Mouse (Mus musculus) right cerebral cortex, postnatal 10 days (tissue): ENCODE data around the gene Rpl18a.
A peak's percentile ranks its signal among the peaks of the same experiment; 100 is the strongest.

Experiments used
- DNase-seq, 2 experiments: peaks; one replicate each; pipeline ENCODE4 v3.0.0; 2021; ENCODE audit warnings: low spot score in 2 of 2

Rpl18a gene

DNA sequence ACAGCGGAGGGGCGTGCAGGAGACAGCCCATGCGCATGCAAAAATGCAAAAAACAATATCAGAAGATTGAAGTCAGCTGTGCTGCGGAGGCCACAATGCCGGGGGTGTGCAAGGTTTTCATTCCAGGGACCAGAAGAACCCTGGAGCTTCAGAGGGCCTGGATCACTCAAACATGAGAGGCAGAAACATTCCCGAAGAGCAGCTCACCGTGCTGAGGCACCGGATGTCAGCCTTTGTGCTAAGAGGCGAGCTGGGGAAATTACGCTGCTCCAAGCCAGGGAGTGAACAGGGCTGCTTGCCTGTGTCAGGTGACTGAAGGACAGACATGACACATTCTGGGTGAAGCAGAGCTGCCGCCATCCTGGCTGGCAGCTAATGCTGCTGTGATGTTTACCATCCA is 16.7 kb downstream of the Rpl18a start:
- DNase-seq: no peak

DNA sequence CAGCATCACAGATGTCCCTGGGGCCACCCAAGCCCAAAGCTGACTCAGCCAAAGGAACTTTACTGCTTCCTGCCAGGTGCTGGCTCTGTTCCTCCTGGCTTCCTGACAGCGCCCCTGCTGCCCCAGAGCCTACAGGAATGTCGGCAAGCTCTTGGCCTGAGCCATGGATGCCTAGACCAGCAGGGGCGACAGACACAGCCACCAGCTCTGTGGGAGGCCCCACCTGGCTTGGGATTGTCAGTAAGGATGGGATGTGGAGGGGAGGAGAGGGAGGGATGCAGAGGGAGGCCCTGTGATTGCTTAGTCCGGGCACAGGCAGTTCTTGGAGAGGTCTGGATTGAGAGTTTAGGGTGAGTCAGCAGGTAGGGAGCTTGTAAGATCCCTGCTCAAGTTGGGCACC is 17.1 kb downstream of the Rpl18a start:
- peak in 1 of 2 experiments; percentile 48 for DNase-seq

DNA sequence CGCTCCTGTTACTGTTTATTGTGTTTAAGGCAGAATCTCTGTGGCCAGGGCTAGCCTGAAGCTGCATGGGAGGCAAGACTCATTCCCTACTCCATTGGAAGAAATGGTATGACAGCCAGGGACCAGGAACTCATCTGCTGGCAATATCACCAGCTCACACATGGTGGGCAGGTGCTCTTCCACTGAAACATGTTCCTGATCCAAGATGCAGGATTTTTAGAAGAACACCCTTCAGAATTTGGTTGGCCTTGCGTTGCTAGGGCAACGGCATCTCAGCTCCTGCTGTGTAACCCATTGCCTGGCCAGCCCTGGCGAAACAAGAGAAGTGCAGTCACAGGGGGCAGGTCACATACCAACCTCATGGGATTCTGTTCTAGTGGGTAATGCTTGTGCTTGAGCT is 17.7 kb downstream of the Rpl18a start:
- DNase-seq: no peak

DNA sequence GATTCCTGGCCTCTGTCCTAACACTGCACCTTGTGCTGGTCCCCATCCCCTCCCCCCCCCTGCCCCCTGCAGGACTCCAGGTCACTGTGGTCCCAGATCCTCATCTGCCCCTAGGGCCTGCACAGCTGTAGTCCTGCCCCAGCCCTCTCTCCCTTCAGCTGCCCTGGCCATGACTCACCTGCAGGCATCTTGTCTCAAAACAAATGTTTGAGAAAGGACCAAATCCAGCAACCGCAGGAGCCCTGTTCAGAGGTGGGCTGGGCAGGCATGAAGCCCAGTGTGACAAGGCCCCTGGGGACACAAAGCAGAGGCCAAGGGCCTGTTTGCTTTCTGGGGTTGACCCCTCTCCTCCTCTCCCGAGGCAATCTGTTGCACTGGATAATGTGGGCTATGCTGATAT is 19.0 kb downstream of the Rpl18a start:
- DNase-seq: no peak

DNA sequence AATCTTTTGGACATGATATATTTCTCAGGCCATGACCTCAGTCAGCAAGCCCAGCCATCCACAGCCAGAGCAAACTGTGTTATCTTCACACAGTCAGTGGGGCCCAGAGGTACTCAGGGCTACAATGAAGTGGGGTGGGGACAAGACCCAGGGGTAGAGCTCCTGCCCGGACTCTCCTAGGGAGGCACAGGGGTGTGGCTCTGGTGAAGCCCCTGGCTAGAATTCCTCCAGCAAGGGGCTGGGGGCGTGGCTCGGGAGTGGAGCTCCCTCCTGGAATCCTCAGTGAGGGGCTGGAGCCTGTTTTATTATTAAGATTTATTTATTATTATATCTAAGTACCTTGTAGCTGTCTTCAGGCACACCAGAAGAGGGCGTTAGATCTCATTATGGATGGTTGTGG is 20.8 kb downstream of the Rpl18a start:
- no peak for DNase-seq

DNA sequence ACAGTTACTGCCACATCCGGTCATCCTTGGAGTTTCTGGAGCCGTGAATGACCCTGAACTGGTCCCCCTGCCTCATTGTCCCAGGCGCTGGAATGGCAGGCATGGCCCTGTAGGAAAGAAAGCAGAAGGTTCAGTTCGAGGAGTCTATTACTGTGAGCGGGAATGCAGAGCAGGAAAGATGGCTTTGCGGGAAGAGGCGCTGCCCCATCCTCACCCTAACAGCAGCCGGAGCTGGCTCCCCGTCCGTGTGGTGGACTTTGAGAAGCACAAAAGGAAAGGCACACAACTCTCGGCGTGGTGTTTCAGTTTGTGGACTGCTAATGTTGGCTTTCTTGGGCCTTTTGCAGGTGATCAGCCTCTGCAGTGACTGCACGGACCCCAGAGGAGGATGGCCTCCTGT is 22.8 kb downstream of the Rpl18a start:
- DNase-seq: no peak

DNA sequence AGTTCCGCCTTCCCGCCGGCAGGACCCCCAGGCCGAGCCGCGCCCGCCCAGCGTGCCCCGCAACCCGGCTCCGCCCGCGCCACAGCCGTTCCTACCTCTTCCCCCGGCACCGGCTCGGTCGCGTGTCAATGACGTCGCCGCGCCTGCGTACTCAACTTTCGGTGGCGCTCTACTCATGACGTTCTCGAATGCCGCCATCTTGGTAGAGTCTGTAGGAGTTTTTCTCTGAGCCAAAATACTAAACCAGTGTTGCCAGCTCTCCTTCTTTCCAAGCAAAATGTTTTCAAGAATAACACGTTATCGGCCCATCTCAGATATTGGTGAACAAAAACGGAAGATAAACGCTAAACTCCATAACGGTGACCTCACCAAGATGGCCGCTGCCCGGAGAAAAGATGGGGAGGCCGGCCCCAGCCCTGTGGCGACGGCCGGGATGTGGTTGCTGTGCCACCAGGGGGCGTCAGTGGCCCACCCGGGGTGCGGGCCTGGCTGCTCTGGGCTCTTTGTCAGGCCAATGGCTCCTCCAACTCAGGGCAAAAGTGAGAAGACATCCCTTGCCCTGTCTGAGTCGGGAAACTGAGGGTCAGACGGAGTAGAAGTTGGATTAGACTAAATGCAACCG is 23.7 kb downstream of the Rpl18a start, which contains the start of gene Ccdc124:
Gene Ccdc124, minus strand, starts transcription at position 572 of the 622 bp plus-strand sequence.
- DNase-seq: peak; percentile 97

DNA sequence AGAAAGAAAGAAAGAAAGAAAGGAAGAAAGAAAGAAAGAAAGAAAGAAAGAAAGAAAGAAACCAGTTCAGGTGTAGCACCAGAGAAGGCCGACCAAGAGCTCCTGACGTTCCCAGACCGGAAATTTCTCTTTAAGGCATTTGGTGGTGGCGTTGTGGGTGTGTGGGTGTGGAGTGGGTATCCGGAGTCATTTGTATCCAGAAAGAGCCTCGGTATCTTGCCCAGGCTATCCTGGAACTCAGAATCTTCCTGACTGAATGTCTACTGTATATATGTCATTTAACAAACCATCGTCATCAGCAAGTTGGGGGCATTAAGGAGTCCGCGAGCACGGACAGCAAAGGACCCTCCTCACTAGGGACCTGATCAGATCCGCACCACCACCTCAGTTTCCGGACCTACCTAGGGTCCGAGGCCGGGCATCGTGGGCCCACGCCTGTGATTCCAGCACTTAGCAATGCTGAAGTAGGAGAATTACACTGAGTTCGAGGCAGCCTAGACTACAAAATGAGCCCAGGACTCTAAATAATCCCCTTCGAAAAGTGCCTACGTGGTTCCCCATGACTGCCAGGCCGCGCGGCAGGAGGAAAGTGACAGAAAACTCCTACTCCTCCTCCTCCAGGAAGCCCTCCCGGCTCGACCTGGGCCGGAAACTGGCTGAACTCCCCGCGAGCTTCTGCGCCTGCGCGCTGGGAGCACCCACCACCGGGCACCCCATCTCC is 24.4 kb downstream of the Rpl18a start:
- DNase-seq: no peak

DNA sequence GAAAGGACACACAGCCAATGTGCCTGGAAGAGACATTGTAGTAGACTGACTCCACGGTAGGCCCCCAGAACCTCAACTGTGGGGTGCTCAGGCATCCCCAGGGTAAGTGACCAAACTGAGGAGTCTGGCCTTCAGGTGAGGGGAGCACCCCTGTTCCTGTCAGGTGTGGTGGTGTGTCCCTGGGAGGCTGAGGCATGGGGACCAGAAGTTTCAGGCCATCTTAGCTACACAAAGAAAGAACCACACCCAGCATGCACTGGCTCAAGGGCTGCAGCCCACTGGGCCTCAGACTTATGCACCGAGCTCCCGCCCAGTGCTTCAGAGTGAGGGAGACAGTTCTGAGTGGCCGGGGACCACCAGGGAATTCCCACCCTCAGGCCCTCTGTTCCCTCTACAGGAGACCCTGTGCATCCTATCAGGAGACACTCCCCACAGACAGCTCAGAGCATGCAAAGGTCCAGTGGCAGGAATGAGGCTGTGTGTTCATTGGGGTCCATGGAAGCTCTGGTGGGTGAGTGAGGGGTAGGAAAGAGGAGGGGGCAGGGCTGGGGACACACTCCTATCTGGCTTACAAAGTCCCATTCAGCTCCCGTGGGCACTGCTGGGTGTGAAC is 25.9 kb downstream of the Rpl18a start:
- no peak for DNase-seq

DNA sequence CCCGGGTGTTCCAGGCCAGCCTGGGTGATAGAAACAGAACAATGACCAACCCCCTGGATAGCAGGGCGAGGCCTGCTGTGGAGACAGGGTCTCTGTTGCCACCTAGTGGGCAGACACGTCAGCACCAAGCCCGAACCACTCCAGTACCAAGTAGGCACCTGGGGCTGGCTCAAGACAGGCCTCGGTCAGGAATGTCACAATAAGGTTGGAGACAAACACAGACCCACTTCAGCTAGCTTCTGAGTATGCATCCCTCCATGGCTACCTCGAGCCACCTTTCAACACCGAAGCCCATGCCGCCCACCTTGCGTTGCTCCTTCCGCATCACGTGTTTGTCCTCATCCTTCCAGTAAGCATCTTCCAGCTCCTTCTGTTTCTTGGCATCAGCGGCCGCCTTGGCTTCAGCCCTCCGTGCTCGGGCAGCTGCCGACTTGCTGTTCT is 27.6 kb downstream of the Rpl18a start:
- DNase-seq: peak; percentile 88 to 89

DNA sequence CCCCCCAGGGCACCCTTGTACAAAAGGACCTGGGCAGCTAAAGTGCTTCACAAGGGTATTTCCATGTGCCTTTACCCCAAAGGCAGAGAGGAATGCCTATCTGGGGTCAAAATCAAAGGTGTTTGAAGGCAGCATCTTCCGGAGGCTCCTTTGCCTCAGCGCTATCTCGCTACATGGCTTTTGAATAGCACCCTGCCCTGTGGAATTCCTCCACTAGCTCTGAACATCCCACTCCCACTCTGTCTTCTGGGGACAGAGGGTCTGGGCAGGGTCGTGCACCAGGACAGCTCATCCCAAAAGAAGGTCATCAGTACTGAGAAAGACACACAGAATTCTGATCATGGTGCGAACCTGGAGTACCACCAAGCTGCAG is 28.0 kb downstream of the Rpl18a start:
- DNase-seq: no peak

DNA sequence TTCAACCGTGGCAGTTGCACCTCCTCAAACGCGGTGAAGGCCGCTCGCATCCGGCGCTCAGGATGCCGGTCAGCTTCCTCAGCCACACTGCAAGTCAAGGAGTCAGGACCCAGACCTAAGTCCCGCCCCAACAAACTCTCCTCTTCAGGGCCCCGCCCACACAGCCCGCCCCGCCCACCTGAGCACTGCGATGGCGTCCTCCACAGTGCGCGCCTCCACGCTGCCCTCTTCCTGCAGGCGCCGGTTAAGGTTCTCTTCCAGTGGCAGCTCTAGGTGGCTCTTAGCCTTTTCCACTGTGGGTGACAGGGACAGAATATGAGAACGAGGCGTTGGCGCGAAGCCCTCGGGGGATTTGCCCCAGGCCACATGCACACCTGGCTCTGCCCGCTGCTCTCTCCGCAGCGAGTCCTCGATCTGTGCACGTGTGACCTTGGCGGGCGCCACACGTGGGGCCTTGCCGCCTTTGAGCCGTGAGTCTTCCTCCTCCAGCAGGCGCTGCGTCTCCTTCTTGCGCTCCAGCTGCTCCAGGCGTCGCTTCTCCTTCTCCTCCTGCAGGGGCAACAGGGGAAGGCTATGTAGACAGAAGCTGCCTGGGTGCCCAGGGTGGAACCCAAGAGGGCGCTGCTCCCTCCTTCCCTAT is 28.5 kb downstream of the Rpl18a start:
- DNase-seq: peak in 1 of 2 experiments; percentile 70

DNA sequence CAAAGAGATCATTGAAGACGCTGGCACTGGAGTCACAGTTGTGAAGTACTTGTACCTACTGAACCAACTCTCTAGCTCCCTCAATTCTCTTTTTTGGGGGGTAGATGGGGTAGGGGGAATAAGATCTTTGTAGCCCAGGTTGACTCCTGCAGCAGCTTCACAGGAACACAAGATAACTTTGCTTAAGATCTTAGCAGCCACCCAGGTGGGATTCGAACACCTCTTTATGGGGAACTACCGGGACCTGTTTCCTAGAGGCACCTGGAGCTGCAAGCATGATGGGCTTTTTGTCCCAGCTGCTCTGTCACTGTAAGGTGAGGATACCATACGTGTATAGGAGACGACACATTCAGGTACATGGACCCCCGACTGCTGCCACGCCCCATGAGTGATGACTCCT is 30.6 kb downstream of the Rpl18a start:
- DNase-seq: no peak

DNA sequence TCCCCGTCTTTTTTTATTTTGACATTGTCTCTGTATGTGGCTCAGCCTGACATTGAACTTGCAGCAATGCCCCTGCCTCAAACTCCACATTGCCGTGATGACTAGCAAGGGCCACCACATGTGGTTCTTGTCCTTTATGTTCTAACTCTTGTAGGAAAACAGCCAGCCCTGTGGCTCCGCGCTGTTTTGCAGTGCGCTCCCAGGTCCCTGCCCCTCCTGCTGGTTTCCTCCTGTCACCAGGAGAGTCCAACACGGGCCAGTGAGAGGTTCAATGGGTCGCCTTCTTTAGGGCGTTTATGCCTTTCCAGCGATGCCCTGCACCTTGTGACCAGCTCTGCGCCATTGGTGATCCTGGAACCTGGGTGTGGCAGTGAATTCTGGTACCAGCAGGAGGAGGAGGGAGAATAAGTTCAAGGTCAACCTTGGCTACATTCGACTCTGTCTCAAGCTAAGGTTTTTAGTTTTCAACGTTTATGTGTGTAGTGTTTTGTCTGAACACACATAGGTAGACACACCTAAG is 31.2 kb downstream of the Rpl18a start:
- no peak for DNase-seq

DNA sequence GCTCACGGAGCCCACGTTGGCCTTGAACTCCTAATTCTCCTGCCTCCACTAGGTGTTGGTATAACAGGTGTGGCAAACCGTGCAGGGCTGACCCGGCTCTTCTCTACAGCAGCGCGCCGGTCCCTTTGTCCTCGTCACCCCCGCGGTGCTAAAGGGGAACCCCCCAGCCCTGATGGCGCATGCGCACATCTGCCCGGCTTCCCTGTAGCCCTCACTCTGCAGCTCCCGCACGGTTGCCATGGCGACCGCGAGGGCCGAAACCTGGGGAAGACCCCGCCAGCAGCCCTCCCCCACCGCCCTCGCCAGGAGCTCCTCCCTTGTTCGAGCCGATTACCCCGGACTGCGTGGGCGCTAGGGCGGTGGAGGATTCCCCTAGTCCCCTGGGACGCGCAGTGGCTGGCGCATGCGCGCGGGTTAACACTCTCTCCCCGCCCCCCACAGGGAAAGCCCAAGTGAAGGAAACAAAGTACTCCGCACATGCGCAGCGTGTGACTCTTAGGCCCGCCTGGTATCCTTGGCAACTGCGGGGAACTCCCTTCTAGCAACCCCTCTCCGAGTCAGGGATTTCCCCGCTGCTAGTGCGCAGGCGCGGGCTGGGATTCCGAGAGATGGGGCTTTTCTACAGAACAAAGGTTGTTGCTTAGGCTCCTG is 31.7 kb downstream of the Rpl18a start:
- peak; percentile 100 for DNase-seq

DNA sequence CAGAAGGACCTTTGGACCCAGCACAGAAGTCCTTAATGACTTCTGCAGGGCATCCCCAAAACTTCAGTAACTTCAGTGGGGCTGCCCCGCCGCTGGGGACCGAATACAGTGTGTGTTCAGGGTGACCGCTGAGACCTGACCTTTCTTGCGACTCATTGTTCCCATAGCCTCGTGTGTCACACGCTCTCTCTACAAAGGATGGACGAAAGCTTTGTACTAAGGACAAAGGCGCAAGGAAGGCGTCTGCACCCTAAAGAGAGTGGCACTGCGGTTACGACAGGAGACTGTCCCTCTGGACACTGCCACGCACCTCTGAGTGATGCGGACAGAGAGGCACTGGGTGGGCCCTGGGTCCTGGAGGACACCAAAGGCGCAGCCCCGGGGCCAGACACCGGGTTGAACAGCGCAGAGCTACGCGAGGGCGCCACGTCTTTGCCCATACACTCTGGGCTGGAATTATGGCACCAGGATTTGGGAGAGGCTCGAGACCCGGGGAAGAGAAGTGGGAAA is 32.4 kb downstream of the Rpl18a start:
- peak in 1 of 2 experiments; percentile 74 for DNase-seq

DNA sequence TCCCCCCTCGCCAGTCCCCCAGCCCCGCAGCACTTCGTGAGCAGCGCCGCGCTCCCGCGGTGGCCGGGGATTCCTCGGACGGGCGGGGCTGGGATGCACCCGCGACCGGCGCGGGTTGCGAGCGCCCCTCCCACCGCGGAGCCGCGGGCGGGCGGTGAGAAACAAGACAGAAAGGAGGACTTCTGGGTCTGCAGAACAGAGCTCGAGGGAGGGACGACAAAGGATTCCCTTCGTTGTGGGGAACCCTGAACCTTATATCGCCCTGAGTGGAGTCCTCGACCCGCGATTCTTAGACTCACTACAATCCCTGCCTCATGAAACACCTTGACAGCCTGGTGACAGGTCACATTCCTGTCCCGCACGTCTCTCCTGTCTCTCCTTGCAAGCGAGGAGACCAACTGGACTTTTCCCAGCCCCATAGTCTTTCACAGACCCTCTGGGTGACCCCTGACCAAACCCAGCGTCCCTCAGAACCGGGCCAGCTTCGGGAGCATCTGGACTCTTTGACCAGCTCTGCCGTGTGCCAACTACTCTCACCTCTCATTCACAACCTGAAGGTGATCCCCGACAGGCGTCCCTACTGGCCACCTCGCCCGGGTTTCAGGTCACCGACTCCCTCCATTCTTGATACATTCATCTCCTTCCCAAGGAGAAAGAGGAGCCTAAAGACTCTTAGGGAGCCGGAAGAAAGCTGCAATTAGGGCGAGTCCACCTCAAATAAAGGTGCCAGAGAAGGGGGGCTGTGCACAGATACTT is 33.1 kb downstream of the Rpl18a start:
- DNase-seq: peak; percentile 70 to 71

DNA sequence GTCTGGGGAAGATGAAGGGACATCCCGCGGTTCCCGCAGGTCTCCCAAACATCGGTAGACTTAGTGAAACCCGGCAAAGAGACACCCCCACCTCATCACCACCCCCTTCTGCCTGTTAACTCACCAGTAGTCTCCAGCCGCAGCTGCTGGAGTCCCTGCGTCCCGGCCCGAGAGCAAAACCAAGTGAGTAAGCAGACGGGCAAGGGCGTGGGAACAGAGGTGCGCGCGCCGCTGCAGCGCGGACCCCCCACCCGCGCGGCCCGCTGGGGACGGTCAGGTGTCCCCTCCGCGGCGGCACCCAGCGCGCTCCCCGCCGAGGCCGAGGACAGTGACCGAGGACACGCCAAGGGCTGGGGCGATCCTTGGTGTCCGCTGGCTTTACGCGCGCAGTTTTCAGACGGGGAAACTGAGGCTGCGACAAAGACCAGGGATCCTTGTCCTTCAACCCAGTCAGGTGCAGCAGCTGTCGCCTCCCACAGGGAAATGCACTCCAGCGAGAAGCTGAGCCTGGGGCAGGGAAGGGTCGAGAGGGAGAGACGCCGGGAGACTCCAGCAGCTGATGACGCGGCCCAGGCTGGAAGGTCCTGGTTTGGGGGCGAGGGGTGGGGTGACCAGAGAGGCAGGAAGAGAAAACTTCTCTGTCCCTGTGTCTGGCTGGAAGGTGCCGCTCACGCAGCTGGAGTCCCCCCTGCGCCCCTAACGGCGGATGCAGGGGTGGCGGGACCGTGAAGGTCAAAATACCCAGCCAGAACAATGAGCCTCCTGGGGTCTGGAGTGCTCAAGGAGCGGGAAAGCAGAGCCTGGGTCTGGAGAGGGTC is 34.2 kb downstream of the Rpl18a start, which contains the start of gene Kcnn1:
Gene Kcnn1, minus strand, starts transcription at position 435 of the 818 bp plus-strand sequence.
- DNase-seq: peak in 1 of 2 experiments; percentile 55

DNA sequence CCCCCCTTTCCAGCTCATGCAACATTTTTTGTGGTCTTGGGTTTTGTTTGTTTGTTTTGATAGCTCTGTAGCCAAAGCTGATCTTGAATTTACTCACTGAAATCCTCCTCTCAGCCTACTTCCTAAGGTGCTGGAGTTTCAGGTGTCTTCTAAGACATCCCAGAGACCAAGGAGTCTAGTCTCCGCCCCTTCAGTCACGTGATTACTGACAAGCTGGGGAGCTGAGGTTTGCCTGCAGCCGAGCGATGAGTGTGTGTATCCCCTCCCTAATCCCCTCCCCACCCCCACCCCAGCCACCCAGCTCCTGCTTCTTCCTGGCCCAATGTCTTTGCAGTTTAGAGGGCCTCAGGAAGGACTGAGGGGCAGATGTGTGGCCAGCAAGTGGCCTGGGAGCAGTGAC is 39.7 kb downstream of the Rpl18a start:
- no peak for DNase-seq
